Mouse (Mus musculus) hindbrain, embryonic 10.5 days (tissue): ENCODE measurements around the gene Ddx23. TPM values are rescaled to one million over a fixed set of nuclear protein-coding genes. Genes with fewer than 3 reads are reported as not detected.

ENCODE experiments used
- DNase-seq: peaks from one replicate; pipeline ENCODE4 v3.0.0-alpha.2; 2017; ENCODE audit warnings: low spot score
- H3K27ac ChIP-seq: fragments of 300-500 bp; sonication (generic); 2 replicates; pipeline ENCODE4 v1.5.1; 2016; ENCODE audit warnings: mild to moderate bottlenecking, moderate library complexity
- H3K27me3 ChIP-seq: fragments of 300-500 bp; sonication (generic); 2 replicates; pipeline ENCODE4 v1.6.1; 2016; ENCODE audit warnings: mild to moderate bottlenecking; ENCODE audit not compliant: poor library complexity, insufficient read depth, severe bottlenecking
- H3K36me3 ChIP-seq: fragments of 300-500 bp; sonication (generic); 2 replicates; pipeline ENCODE4 v1.6.1; 2016; ENCODE audit warnings: mild to moderate bottlenecking, moderate library complexity
- H3K4me1 ChIP-seq: fragments of 300-500 bp; sonication (generic); replicated peaks from 2 replicates; pipeline ENCODE4 v1.6.1; 2016; ENCODE audit warnings: mild to moderate bottlenecking
- H3K4me3 ChIP-seq: fragments of 300-500 bp; sonication (generic); 2 replicates; pipeline ENCODE4 v1.5.1; 2016; ENCODE audit warnings: mild to moderate bottlenecking, moderate library complexity
- H3K9me3 ChIP-seq: fragments of 300-500 bp; sonication (generic); 2 replicates; pipeline ENCODE4 v1.6.1; 2016; ENCODE audit warnings: mild to moderate bottlenecking, moderate library complexity
- WGBS: fragments of 180-500 bp; shearing (Covaris S2); methylation state at CpG from one replicate; pipeline ENCODE4 v1.1.7; 2016; 5-methylcytosine and 5-hydroxymethylcytosine counted together
- polyA plus RNA-seq: library from polyadenylated mRNA; unstranded; fragments of >200 nt; fragmentation: Nextera tagmentation; extraction: Ambion mirVana; gene quantifications from 2 replicates; pipeline ENCODE4 v1.2.1, GENCODE M21; 2016

Ddx23 gene
- 22.8 and 23.8 TPM in 2 replicates for polyA plus RNA-seq

GRCm38 (mm10) chr15:98662567-98663545 is at the start of gene Ddx23:
TSS of gene Ddx23 (minus strand) at chr15:98662894.
- peak; percentile 95 for DNase-seq
- Histone ChIP-seq H3K27me3 (no peaks in the 10 kb centered on the region), H3K9me3 (peaks cover 1% of the 10 kb centered on the region; the same call in 1 of the 2 replicates), H3K4me3 (peak within 1 kb of the TSS; percentile 91), H3K36me3 (peaks cover 32% of the 10 kb centered on the region), H3K4me1 (peaks cover 15% of the 10 kb centered on the region), H3K27ac (peak within 1 kb of the TSS; percentile 98)
- 5% methylated on average over 48 of the region's 48 CpGs for WGBS

- peaks cover 15% of the 10 kb centered on the region; the same call in 1 of the 2 replicates for H3K27me3 ChIP-seq
- no peak overlapping the region for H3K4me3 ChIP-seq
- no peaks in the 10 kb centered on the region for H3K36me3 ChIP-seq
- WGBS, result 17% methylated on average over 9 of the region's 9 CpGs
- H3K4me1 ChIP-seq, result peaks cover 6% of the 10 kb centered on the region; the same call in 1 of the 2 replicates
- peak; percentile 78 for DNase-seq
- H3K27ac ChIP-seq, result no peak overlapping the region
- H3K9me3 ChIP-seq, result no peaks in the 10 kb centered on the region
Observed at GRCm38 (mm10) chr15:98710442-98710841, 47.7 kb upstream of the Ddx23 start.

GRCm38 (mm10) chr15:98707766-98708372 is 45.2 kb upstream of the Ddx23 start, which contains the start of gene Ccdc65:
TSS of gene Ccdc65 (plus strand) at chr15:98708207.
- 19% methylated on average over 16 of the region's 16 CpGs for WGBS
- Histone ChIP-seq H3K27me3 (peaks cover 39% of the 10 kb centered on the region), H3K4me1 (peaks cover 8% of the 10 kb centered on the region; the same call in 1 of the 2 replicates), H3K4me3 (peak within 1 kb of the TSS; percentile 47), H3K9me3 (no peaks in the 10 kb centered on the region), H3K27ac (0 out of 2 replicates have a peak within 1 kb of the TSS, but pooled peaks have one; percentile 16), H3K36me3 (no peaks in the 10 kb centered on the region)
- peak; percentile 79 for DNase-seq

DNA sequence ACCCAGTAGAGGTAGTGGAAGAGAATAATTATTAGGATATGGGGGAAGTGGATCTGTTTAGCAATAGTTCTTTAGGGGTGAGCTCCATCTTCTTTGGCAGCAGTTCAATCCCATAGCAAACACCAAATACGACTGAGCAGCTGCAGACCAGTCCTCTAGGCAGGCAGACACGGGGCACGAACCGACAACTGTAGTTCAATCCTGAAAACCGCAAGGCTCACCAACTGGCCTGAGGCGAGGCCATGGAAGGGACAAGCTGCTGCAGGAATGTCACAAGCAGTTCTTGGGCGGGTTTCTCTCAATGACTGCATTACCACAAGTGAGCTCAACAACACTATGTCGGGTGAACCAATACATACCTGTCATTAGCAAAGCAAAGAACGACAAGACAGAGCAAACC is 41.6 kb upstream of the Ddx23 start:
- Histone ChIP-seq H3K27me3 (peaks cover 69% of the 10 kb centered on the region), H3K4me3 (no peak overlapping the region), H3K27ac (no peak overlapping the region), H3K36me3 (no peaks in the 10 kb centered on the region), H3K9me3 (no peaks in the 10 kb centered on the region), H3K4me1 (peaks cover 15% of the 10 kb centered on the region)
- WGBS, result 70% methylated on average over 9 of the region's 9 CpGs
- DNase-seq, result no peak

DNA sequence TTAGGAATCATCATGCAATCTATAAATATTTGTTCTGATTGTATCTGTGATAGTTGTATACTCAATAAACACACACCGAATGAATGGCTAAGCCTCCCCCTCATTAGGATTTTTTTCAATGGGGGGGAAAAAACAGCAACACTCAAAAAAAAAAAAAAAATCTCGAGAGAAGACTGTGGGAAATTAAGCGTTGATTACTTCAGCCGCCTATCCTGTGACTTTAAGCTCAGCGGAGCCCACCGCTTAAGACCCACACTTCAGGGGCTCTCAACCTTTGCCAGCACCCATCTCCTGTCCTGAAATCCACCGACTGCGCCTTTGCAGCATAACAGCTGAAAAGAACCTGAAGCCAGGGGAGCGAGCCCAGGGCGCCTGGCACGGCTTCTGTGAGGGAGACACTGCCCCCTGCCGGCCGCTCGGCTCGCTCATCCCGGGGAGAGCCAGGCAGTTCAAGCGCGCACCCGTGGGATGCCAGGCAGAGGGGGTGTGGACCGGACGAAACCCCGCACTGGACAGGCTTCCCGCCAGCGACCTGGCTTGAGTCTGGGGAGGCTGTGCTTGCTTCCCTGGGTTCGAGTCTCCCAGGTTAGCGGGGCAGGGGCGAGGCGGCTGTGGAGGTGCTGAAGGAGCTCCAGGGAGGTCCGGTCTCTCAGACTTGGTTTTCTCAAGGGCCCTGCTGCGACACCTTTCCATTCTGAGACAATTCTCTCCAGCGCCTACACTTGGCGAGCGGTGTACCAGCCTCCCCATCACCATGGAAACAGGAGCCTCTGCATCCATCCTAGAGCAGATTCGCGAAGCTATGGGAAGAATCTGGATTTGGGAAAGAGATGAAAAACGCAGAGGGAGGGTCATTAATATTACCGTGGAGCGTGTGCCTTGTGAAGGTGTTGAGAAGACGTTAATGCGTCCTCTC is 36.8 kb upstream of the Ddx23 start:
- H3K4me1 ChIP-seq, result peaks cover 16% of the 10 kb centered on the region
- peak overlapping the region; percentile 47 for H3K4me3 ChIP-seq
- no peaks in the 10 kb centered on the region for H3K36me3 ChIP-seq
- H3K27me3 ChIP-seq, result peaks cover 51% of the 10 kb centered on the region
- no peak overlapping the region for H3K27ac ChIP-seq
- WGBS, result 6% methylated on average over 40 of the region's 40 CpGs
- peak; percentile 89 for DNase-seq
- no peaks in the 10 kb centered on the region for H3K9me3 ChIP-seq

DNA sequence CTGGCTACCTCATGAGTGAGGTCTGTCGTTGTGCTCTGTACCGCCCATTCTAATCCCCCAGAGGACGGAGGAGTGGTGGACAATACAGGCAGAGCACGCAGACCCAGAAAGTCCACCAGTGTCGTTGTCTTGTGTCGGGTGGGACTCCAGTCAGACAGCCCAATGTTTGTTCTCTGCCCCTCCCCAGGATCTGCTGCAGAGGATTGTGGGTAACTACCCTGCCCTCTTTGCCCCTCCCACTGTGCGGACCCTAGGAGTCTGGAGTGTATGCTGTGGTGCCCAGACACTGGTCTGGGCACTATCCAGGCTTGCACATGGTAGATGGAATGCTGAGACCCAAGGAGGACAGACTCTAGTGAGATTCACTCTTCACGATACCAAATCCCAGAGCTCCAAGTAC is 33.5 kb upstream of the Ddx23 start:
- no peak for DNase-seq
- Histone ChIP-seq H3K4me1 (peaks cover 29% of the 10 kb centered on the region), H3K4me3 (no peak overlapping the region), H3K9me3 (no peaks in the 10 kb centered on the region), H3K36me3 (no peaks in the 10 kb centered on the region), H3K27me3 (peaks cover 21% of the 10 kb centered on the region), H3K27ac (no peak overlapping the region)
- 65% methylated on average over 8 of the region's 8 CpGs for WGBS

GRCm38 (mm10) chr15:98695726-98696125 is 33.0 kb upstream of the Ddx23 start:
- H3K4me1 ChIP-seq, result peaks cover 34% of the 10 kb centered on the region
- H3K27ac ChIP-seq, result no peak overlapping the region
- no peak for DNase-seq
- H3K36me3 ChIP-seq, result no peaks in the 10 kb centered on the region
- H3K4me3 ChIP-seq, result no peak overlapping the region
- peaks cover 16% of the 10 kb centered on the region for H3K27me3 ChIP-seq
- no peaks in the 10 kb centered on the region for H3K9me3 ChIP-seq
- WGBS, result 70% methylated on average over 9 of the region's 9 CpGs

DNA sequence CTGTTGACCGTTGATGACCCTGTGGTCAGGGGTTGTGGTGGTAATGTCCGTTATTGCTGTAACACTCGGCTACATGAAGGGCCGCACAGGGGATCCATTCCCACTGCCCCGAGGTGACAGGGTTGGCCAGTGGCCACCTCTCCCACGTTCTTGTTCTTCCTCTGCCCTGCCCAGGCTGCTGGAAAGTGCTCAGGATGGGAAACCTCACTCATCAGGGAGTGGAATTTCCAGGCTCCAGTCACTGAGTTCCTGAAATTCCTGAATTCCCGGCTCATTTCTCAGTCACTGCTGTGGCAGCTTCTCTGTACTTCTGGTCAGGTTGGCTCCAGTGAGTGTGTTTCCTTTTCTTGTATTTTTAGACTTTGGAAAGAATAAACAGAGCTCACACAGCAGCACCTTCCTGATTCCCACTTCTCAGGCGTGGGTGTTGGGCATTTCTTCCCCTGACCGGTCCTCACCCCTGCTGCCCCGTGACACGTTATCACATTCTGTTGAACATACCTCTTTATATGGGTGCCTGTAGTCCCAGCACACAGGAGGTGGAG is 29.5 kb upstream of the Ddx23 start:
- Histone ChIP-seq H3K27me3 (no peaks in the 10 kb centered on the region), H3K4me3 (no peak overlapping the region), H3K4me1 (peaks cover 50% of the 10 kb centered on the region), H3K9me3 (no peaks in the 10 kb centered on the region), H3K27ac (peak overlapping the region; percentile 86), H3K36me3 (no peaks in the 10 kb centered on the region)
- 46% methylated on average over 11 of the region's 11 CpGs for WGBS
- peak; percentile 12 for DNase-seq

DNA sequence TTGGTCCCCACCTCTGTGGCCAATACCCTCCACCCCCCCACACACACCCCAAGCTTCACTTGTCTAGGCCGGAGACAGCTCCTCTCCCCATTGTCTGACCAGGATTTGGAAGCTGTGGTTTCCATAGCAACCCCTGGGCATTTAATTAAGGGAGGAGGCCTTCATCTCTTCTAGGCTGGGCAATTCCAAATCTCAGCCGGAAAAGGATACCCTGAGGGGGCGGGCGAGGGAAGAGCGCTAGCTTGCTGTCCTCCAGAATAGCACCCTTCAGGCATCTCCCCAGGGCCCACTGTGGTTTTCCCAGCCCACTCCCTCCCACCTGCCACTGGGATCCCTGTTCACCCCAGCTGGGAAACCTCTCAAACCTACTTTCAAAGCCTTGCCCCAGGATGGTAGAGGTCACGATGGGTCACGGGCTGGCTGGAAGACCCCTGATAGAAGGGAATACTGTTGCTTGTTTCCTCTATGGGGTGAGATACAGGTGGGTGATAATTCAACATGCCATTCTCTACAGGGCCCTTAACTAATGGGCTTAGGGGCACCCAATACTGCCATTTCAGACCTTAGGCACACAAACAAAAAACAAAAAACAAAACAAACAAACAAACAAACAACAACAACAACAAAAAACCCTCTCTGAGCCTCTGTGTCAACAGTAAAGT is 28.9 kb upstream of the Ddx23 start:
- peak; percentile 74 for DNase-seq
- Histone ChIP-seq H3K27me3 (no peaks in the 10 kb centered on the region), H3K27ac (peak overlapping the region; percentile 86), H3K4me3 (peak overlapping the region; percentile 29), H3K9me3 (no peaks in the 10 kb centered on the region), H3K36me3 (no peaks in the 10 kb centered on the region), H3K4me1 (peaks cover 50% of the 10 kb centered on the region)
- WGBS, result 13% methylated on average over 7 of the region's 7 CpGs

- WGBS, result 84% methylated on average over 2 of the region's 2 CpGs
- H3K27ac ChIP-seq, result peak overlapping the region; percentile 86; the same call in 1 of the 2 replicates
- DNase-seq, result no peak
Observed at GRCm38 (mm10) chr15:98689682-98690081, 27.0 kb upstream of the Ddx23 start.

DNA sequence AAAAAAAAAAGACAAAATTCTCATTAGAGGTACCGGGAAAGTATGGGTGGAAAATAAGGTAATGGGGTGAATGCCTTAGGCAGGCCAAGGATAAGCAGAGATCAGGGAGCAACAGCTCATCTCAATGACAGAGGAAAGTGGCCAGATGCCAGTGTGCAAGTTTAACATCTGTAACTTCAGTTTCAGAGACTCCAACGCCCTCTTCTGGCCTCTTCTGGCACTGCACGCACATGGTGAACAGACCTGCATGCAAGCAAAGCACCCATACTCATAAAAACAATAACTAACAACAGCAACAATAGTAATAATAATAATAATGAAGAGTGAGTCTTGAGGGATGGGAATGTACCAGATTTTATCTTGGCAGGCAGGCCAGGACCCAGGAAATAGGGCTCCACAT is 23.2 kb upstream of the Ddx23 start:
- no peak overlapping the region for H3K27ac ChIP-seq
- peaks cover 28% of the 10 kb centered on the region for H3K4me1 ChIP-seq
- DNase-seq, result no peak
- no peaks in the 10 kb centered on the region for H3K9me3 ChIP-seq
- H3K4me3 ChIP-seq, result no peak overlapping the region
- no peaks in the 10 kb centered on the region for H3K36me3 ChIP-seq
- WGBS, result 68% methylated on average over 3 of the region's 3 CpGs
- H3K27me3 ChIP-seq, result peaks cover 10% of the 10 kb centered on the region

More at GRCm38 (mm10) chr15:98689682-98690081, 27.0 kb upstream of the Ddx23 start:
- H3K4me1 ChIP-seq, result peaks cover 46% of the 10 kb centered on the region
- no peaks in the 10 kb centered on the region for H3K36me3 ChIP-seq
- H3K27me3 ChIP-seq, result no peaks in the 10 kb centered on the region
- H3K9me3 ChIP-seq, result no peaks in the 10 kb centered on the region
- no peak overlapping the region for H3K4me3 ChIP-seq
